Comparison of ENCODE assay signal across 19 mouse cellular contexts in genomic region chr10:111173589-111174247, GRCm38 (mm10). TPM values are rescaled to one million over a fixed set of nuclear protein-coding genes. Genes with fewer than 3 reads are reported as not detected.
A peak's percentile ranks its signal among the peaks of the same experiment; 100 is the strongest.
DNase-seq lines count a peak whose midpoint lies in the region; ATAC-seq and TF ChIP-seq lines count a peak whose summit lies in the region.
"Had no signal": no experiment of that assay in that cellular context is flagged by ENCODE, and none has a peak within 500 bp of the region (broad histone marks: within the 10 kb centered on the region; RNA-seq: fewer than 3 reads in every experiment).

No protein-coding gene starts in this region.

- no peak for TF ChIP-seq CTCF in liver, adult 2 months (IDR thresholded peaks at IDR 0.05; ENCODE audit: low read depth, low read length)
- TF ChIP-seq CTCF in bone marrow macrophage, adult 2 months (IDR thresholded peaks at IDR 0.05; ENCODE audit: low read depth, low read length), result no peak

- DNase-seq in heart, adult 11 months, result peak; percentile 60
- DNase-seq in heart, adult 8-10 months (ENCODE audit: low spot score), result no peak
- DNase-seq in liver, adult 2 months (ENCODE audit: extremely low read depth, low read depth, low spot score), result peak; percentile 60
- DNase-seq in fat pad, adult 2 months (ENCODE audit: extremely low read depth, low read depth, low spot score), result peak; percentile 47
- DNase-seq in T-cell, adult 2 months (ENCODE audit: low spot score), result no peak
- DNase-seq: gastrocnemius, adult 2 months; heart, postnatal 4 days; kidney, adult 2 months; lung, adult 18-20 months; right cerebral cortex, postnatal 4 days had no signal

- TF ChIP-seq POLR2A in liver, adult 2 months (IDR thresholded peaks at IDR 0.05; ENCODE audit: extremely low read depth, insufficient read depth, low read length), result no peak
- TF ChIP-seq POLR2A in bone marrow macrophage, adult 2 months (IDR thresholded peaks at IDR 0.05; ENCODE audit: borderline replicate concordance, low read depth, low read length), result no peak

- WGBS in liver, adult 2 months, result 75% methylated on average over 7 of the region's 7 CpGs
- WGBS in liver, embryonic 12.5 days (ENCODE audit: insufficient replicate concordance), result 73% methylated on average over 7 of the region's 7 CpGs

- no peak overlapping the region for H3K9ac ChIP-seq in liver, adult 2 months (ENCODE audit: low read depth, low read length)
- no peak overlapping the region for H3K9ac ChIP-seq in liver, embryonic 12.5 days
- H3K9ac ChIP-seq: forebrain, embryonic 15.5 days; limb, embryonic 12.5 days; midbrain, embryonic 13.5 days; neural tube, embryonic 15.5 days had no signal

- H3K27me3 ChIP-seq in liver, adult 2 months (ENCODE audit: control insufficient read depth, insufficient read depth, low read length), result no peaks in the 10 kb centered on the region
- H3K27me3 ChIP-seq in liver, embryonic 12.5 days (replicated peaks), result no peaks in the 10 kb centered on the region
- H3K27me3 ChIP-seq: forebrain, embryonic 15.5 days; limb, embryonic 12.5 days; midbrain, embryonic 13.5 days; neural tube, embryonic 15.5 days had no signal

- H3K27ac ChIP-seq in liver, adult 2 months (replicated peaks; ENCODE audit: insufficient read depth, low read depth, low read length), result no peak overlapping the region
- no peak overlapping the region for H3K27ac ChIP-seq in liver, embryonic 12.5 days
- H3K27ac ChIP-seq in bone marrow macrophage, adult 2 months (ENCODE audit: insufficient read depth, low read depth, low read length), result no peak overlapping the region
- H3K27ac ChIP-seq: embryonic facial prominence, embryonic 10.5 days; forebrain, embryonic 15.5 days; gastrocnemius, adult 2 months; limb, embryonic 12.5 days; midbrain, embryonic 13.5 days; neural tube, embryonic 15.5 days had no signal

- no peak for ATAC-seq in liver, embryonic 12.5 days
- ATAC-seq: forebrain, embryonic 15.5 days; hindbrain, embryonic 16.5 days; midbrain, embryonic 13.5 days had no signal

- no peaks in the 10 kb centered on the region for H3K36me3 ChIP-seq in liver, adult 2 months (ENCODE audit: control insufficient read depth, insufficient read depth, low read length)
- no peaks in the 10 kb centered on the region for H3K36me3 ChIP-seq in liver, embryonic 12.5 days
- H3K36me3 ChIP-seq: embryonic facial prominence, embryonic 10.5 days; forebrain, embryonic 15.5 days; limb, embryonic 12.5 days; midbrain, embryonic 13.5 days; neural tube, embryonic 15.5 days had no signal

- H3K4me2 ChIP-seq in liver, embryonic 12.5 days, result no peak overlapping the region
- H3K4me2 ChIP-seq: forebrain, embryonic 15.5 days; limb, embryonic 12.5 days; midbrain, embryonic 13.5 days; neural tube, embryonic 15.5 days had no signal

- H3K9me3 ChIP-seq in liver, embryonic 12.5 days (replicated peaks), result no peaks in the 10 kb centered on the region
- H3K9me3 ChIP-seq: embryonic facial prominence, embryonic 10.5 days; forebrain, embryonic 15.5 days; limb, embryonic 12.5 days; midbrain, embryonic 13.5 days; neural tube, embryonic 15.5 days had no signal

- H3K79me2 ChIP-seq in liver, adult 2 months (ENCODE audit: control insufficient read depth, insufficient read depth, low read length), result peaks cover 51% of the 10 kb centered on the region

- H3K4me3 ChIP-seq in liver, adult 2 months (ENCODE audit: insufficient read depth, low read depth, low read length), result no peak overlapping the region
- no peak overlapping the region for H3K4me3 ChIP-seq in liver, embryonic 12.5 days
- H3K4me3 ChIP-seq in bone marrow macrophage, adult 2 months (ENCODE audit: insufficient read depth, low read length), result peak overlapping the region; percentile 3; the same call in 1 of the 2 replicates
- H3K4me3 ChIP-seq: embryonic facial prominence, embryonic 10.5 days; forebrain, embryonic 15.5 days; gastrocnemius, adult 2 months; limb, embryonic 12.5 days; midbrain, embryonic 13.5 days; myocyte; neural tube, embryonic 15.5 days had no signal

- H3K4me1 ChIP-seq in liver, adult 2 months (ENCODE audit: control insufficient read depth, insufficient read depth, low read length), result peaks cover 27% of the 10 kb centered on the region
- H3K4me1 ChIP-seq in liver, embryonic 12.5 days, result peaks cover 66% of the 10 kb centered on the region
- H3K4me1 ChIP-seq in bone marrow macrophage, adult 2 months (ENCODE audit: control insufficient read depth, insufficient read depth, low read length), result peaks cover 57% of the 10 kb centered on the region
- H3K4me1 ChIP-seq: forebrain, embryonic 15.5 days; limb, embryonic 12.5 days; midbrain, embryonic 13.5 days; neural tube, embryonic 15.5 days had no signal

RNA-seq across cellular contexts. Expression of gene Osbpl8, which starts 9.2 kb away (rescaled TPM):
- 10 to 100 TPM; 73.3 to 89.1 (median 83.0) TPM for total RNA-seq in heart, adult 8-10 months (2022)
- total RNA-seq in liver, adult 2 months (2014; rRNA removed), result 30.0 and 30.9 TPM in 2 replicates
- 3.7 and 4.2 TPM in 2 replicates for polyA plus RNA-seq in liver, adult 2 months (2012; rRNA removed)
- polyA plus RNA-seq in liver, embryonic 12.5 days (2016; fragmentation: Nextera tagmentation; extraction: Ambion mirVana), result 11.4 and 12.1 TPM in 2 replicates
- polyA plus RNA-seq in bone marrow macrophage, adult 2 months (2012; ENCODE audit: insufficient read depth, insufficient read length, missing spikeins), result 155 and 166 TPM in 2 replicates

Comparison
In these comparisons a context has a peak if more than half of its experiments do, and no peak if none do; other contexts are left out.
1. DNase-seq: peak in heart, adult 11 months (single experiment), liver, adult 2 months (single experiment) and fat pad, adult 2 months (single experiment); none in heart, adult 8-10 months (single experiment) and T-cell, adult 2 months (single experiment).
2. RNA of gene Osbpl8, which starts 9.2 kb away (polyA plus RNA-seq): 155 to 166 TPM in bone marrow macrophage, adult 2 months; 11.4 to 12.1 TPM in liver, embryonic 12.5 days and 3.7 to 4.2 TPM in liver, adult 2 months; every median in the first group is over 10 times any median in the second.